In the genomic region with DNA sequence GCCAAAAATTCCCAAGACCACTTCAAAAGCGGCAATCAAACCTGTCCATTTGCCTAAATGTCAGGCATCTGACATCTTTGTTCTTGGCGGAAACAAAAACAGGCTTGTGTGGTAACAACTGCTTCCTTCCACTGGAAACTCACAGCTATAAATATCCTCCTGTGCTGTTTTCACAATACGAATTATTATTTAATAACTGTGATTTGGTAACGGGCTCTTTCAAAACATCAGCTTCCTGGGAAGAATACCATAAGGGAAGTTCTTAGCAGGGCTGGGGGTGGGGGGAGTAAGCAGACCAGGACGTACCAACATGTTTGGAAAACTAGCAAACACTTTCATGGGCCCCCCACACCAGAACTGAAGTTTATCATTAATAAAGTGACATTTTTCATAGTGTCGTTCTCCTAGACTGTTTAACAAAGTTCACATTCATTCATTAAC, we compare ENCODE assay signal across 13 mouse cellular contexts. TPM values are rescaled to one million over a fixed set of nuclear protein-coding genes. Genes with fewer than 3 reads are reported as not detected.
DNase-seq lines count a peak whose midpoint lies in the region; ATAC-seq lines count a peak whose summit lies in the region.
"Had no signal": no experiment of that assay in that cellular context is flagged by ENCODE, and none has a peak within 500 bp of the region (broad histone marks: within the 10 kb centered on the region; RNA-seq: fewer than 3 reads in every experiment).

No protein-coding gene starts in this region.

- 33% methylated on average over 6 of the region's 6 CpGs for WGBS in limb, embryonic 12.5 days
- WGBS in limb, embryonic 10.5 days: 55% methylated on average over 6 of the region's 6 CpGs
- 29% methylated on average over 6 of the region's 6 CpGs for WGBS in kidney, embryonic 15.5 days
- 5% methylated on average over 6 of the region's 6 CpGs for WGBS in macrophage (ENCODE audit: missing documents)

- no peak for DNase-seq in limb, embryonic 10.5 days (ENCODE audit: low spot score)
- DNase-seq in right cerebral cortex, postnatal 10 days (ENCODE audit: low spot score in 2 of 2): no peak
- DNase-seq in adrenal gland, postnatal 36 days: no peak
- DNase-seq: cerebellum, postnatal 14 days; right cerebral cortex, adult 18-20 months; thymus, postnatal 36 days had no signal

- H3K4me2 ChIP-seq in limb, embryonic 12.5 days: no peak overlapping the region
- no peak overlapping the region for H3K4me2 ChIP-seq in kidney, embryonic 15.5 days
- H3K4me2 ChIP-seq: heart, embryonic 13.5 days had no signal

- H3K27ac ChIP-seq in limb, embryonic 12.5 days: peak overlapping the region; percentile 57; the same call in 1 of the 2 replicates
- H3K27ac ChIP-seq in limb, embryonic 10.5 days: no peak overlapping the region
- H3K27ac ChIP-seq in kidney, embryonic 15.5 days: peak overlapping the region; percentile 74
- peak overlapping the region; percentile 10; the same call in 1 of the 2 replicates for H3K27ac ChIP-seq in macrophage
- H3K27ac ChIP-seq: heart, embryonic 13.5 days had no signal

- peaks cover 76% of the 10 kb centered on the region for H3K4me1 ChIP-seq in limb, embryonic 12.5 days (replicated peaks)
- peaks cover 69% of the 10 kb centered on the region for H3K4me1 ChIP-seq in limb, embryonic 10.5 days
- H3K4me1 ChIP-seq in kidney, embryonic 15.5 days: peaks cover 63% of the 10 kb centered on the region

- peaks cover 28% of the 10 kb centered on the region; the same call in 1 of the 2 replicates for H3K79me2 ChIP-seq in macrophage (ENCODE audit: inconsistent target)

- H3K4me3 ChIP-seq in limb, embryonic 12.5 days (replicated peaks): no peak overlapping the region
- H3K4me3 ChIP-seq in limb, embryonic 10.5 days: no peak overlapping the region
- H3K4me3 ChIP-seq in kidney, embryonic 15.5 days (replicated peaks): no peak overlapping the region
- no peak overlapping the region for H3K4me3 ChIP-seq in macrophage (ENCODE audit: inconsistent target)
- H3K4me3 ChIP-seq: heart, embryonic 13.5 days; left cerebral cortex, adult 2 months had no signal

- no peaks in the 10 kb centered on the region for H3K9me3 ChIP-seq in limb, embryonic 12.5 days
- H3K9me3 ChIP-seq in limb, embryonic 10.5 days (replicated peaks): no peaks in the 10 kb centered on the region
- H3K9me3 ChIP-seq in kidney, embryonic 15.5 days (replicated peaks): no peaks in the 10 kb centered on the region
- H3K9me3 ChIP-seq: heart, embryonic 13.5 days had no signal

- no peak for ATAC-seq in limb, embryonic 12.5 days (ENCODE audit: insufficient number of reproducible peaks, insufficient read depth, low FRiP score, low TSS enrichment, low read depth)
- peak; percentile 51; the same call in 1 of the 2 replicates for ATAC-seq in common myeloid progenitor, adult 5-6 weeks (replicated peaks; ENCODE audit: low read depth, poor library complexity, severe bottlenecking)
- ATAC-seq in kidney, embryonic 15.5 days (replicated peaks; ENCODE audit: low FRiP score): 0 out of 2 replicates have a peak, but pooled peaks have one; percentile 7
- ATAC-seq: inflammation-experienced regulatory T-cells, adult 6 months had no signal

- peaks cover 8% of the 10 kb centered on the region; the same call in 1 of the 2 replicates for H3K36me3 ChIP-seq in limb, embryonic 12.5 days
- H3K36me3 ChIP-seq in limb, embryonic 10.5 days: peaks cover 4% of the 10 kb centered on the region; the same call in 1 of the 2 replicates
- H3K36me3 ChIP-seq in kidney, embryonic 15.5 days: 0 out of 2 replicates have a peak, but pooled peaks cover 3% of the 10 kb centered on the region
- H3K36me3 ChIP-seq in macrophage (ENCODE audit: inconsistent target): no peaks in the 10 kb centered on the region
- H3K36me3 ChIP-seq: heart, embryonic 13.5 days had no signal

- no peaks in the 10 kb centered on the region for H3K27me3 ChIP-seq in limb, embryonic 12.5 days
- no peaks in the 10 kb centered on the region for H3K27me3 ChIP-seq in limb, embryonic 10.5 days (ENCODE audit: low read depth, poor library complexity, severe bottlenecking)
- no peaks in the 10 kb centered on the region for H3K27me3 ChIP-seq in kidney, embryonic 15.5 days
- H3K27me3 ChIP-seq: heart, embryonic 13.5 days had no signal

- H3K9ac ChIP-seq in limb, embryonic 12.5 days (replicated peaks): no peak overlapping the region
- H3K9ac ChIP-seq in kidney, embryonic 15.5 days: no peak overlapping the region
- H3K9ac ChIP-seq: heart, embryonic 13.5 days had no signal

RNA-seq across cellular contexts. Expression of a gene that starts 31.4 kb away (rescaled TPM):
- 66.2 and 68.2 TPM in 2 replicates for polyA plus RNA-seq in limb, embryonic 12.5 days (2016; fragmentation: Nextera tagmentation; extraction: Ambion mirVana)
- polyA plus RNA-seq in limb, embryonic 10.5 days (2016; fragmentation: Nextera tagmentation; extraction: Ambion mirVana): 60.3 and 64.1 TPM in 2 replicates
- 9.2 and 12.0 TPM in 2 replicates for total RNA-seq in common myeloid progenitor, adult 5-6 weeks (2017)
- 38.0 and 40.4 TPM in 2 replicates for polyA plus RNA-seq in kidney, embryonic 15.5 days (2015; fragmentation: Nextera tagmentation; extraction: Ambion mirVana)
- total RNA-seq in macrophage (2018; cell fraction: chromatin; rRNA removed): 10 to 100 TPM in 7 of 26 experiments, 1 to 10 TPM in 18, under 1 TPM in 1; 0.77 to 15.6 (median 5.0) TPM
- total RNA-seq in macrophage (2018; cell fraction: cytosol; rRNA removed): 10 to 100 TPM in 2 of 26 experiments, 1 to 10 TPM in 24; 2.3 to 10.7 (median 5.7) TPM
- total RNA-seq in macrophage (2018; cell fraction: nucleus; rRNA removed): 10 to 100 TPM in 7 of 26 experiments, 1 to 10 TPM in 19; 2.2 to 18.1 (median 7.5) TPM
- polyA plus RNA-seq in macrophage (2018): 4.8 to 10.7 TPM (median 10.0 TPM) in 3 replicates
- total RNA-seq in adrenal gland, postnatal 36 days (2021): 1 to 10 TPM; 8.2 to 9.3 TPM
